Mouse (Mus musculus): ENCODE results near the gene Zfp668. TPM values are rescaled to one million over a fixed set of nuclear protein-coding genes. Genes with fewer than 3 reads are reported as not detected.

The Zfp668 gene
- polyA plus RNA-seq, 1 experiment: 13.5 TPM

GRCm38 (mm10) chr7:127835550-127835949, 41.1 kb downstream of the Zfp668 start:
- TF ChIP-seq POLR2A (IDR thresholded peaks at IDR 0.05; ENCODE audit: extremely low read depth, insufficient read depth, low read length) (no peak), CTCF (IDR thresholded peaks at IDR 0.05; ENCODE audit: extremely low read depth, insufficient read depth, low read length) (no peak)
- no peak overlapping the region for H3K4me3 ChIP-seq (ENCODE audit: insufficient read depth, low read length)
- no peak overlapping the region for H3K27ac ChIP-seq (ENCODE audit: insufficient read depth, low read length)
- H3K4me1 ChIP-seq (ENCODE audit: control insufficient read depth, insufficient read depth, low read length): no peaks in the 10 kb centered on the region

- H3K4me3 ChIP-seq (ENCODE audit: insufficient read depth, low read length): peak within 1 kb of the TSS; percentile 96
- no peaks in the 10 kb centered on the region for H3K4me1 ChIP-seq (ENCODE audit: control insufficient read depth, insufficient read depth, low read length)
- H3K27ac ChIP-seq (ENCODE audit: insufficient read depth, low read length): peak within 1 kb of the TSS; percentile 79
- TF ChIP-seq CTCF (IDR thresholded peaks at IDR 0.05; ENCODE audit: extremely low read depth, insufficient read depth, low read length): no peak
- TF ChIP-seq POLR2A (IDR thresholded peaks at IDR 0.05; ENCODE audit: extremely low read depth, insufficient read depth, low read length): peak; percentile 33; the same call in 1 of the 2 replicates
Observed at GRCm38 (mm10) chr7:127824176-127824871, 52.3 kb downstream of the Zfp668 start, which contains the start of the genes Stx4a and Stx1b. Gene Stx4a, plus strand, starts transcription at chr7:127824294. Gene Stx1b, minus strand, starts transcription at chr7:127824549.

- H3K27ac ChIP-seq (ENCODE audit: insufficient read depth, low read length): peak overlapping the region; percentile 79
- H3K4me3 ChIP-seq (ENCODE audit: insufficient read depth, low read length): peak overlapping the region; percentile 96
- no peak for TF ChIP-seq CTCF (IDR thresholded peaks at IDR 0.05; ENCODE audit: extremely low read depth, insufficient read depth, low read length)
- no peak for TF ChIP-seq POLR2A (IDR thresholded peaks at IDR 0.05; ENCODE audit: extremely low read depth, insufficient read depth, low read length)
- H3K4me1 ChIP-seq (ENCODE audit: control insufficient read depth, insufficient read depth, low read length): no peaks in the 10 kb centered on the region
Observed at GRCm38 (mm10) chr7:127823236-127824171, 53.1 kb downstream of the Zfp668 start.

GRCm38 (mm10) chr7:127822494-127822893, 54.1 kb downstream of the Zfp668 start:
- TF ChIP-seq POLR2A (IDR thresholded peaks at IDR 0.05; ENCODE audit: extremely low read depth, insufficient read depth, low read length) (no peak), CTCF (IDR thresholded peaks at IDR 0.05; ENCODE audit: extremely low read depth, insufficient read depth, low read length) (no peak)
- H3K27ac ChIP-seq (ENCODE audit: insufficient read depth, low read length): no peak overlapping the region
- no peaks in the 10 kb centered on the region for H3K4me1 ChIP-seq (ENCODE audit: control insufficient read depth, insufficient read depth, low read length)
- peak overlapping the region; percentile 96 for H3K4me3 ChIP-seq (ENCODE audit: insufficient read depth, low read length)

- peaks cover 5% of the 10 kb centered on the region; the same call in 1 of the 2 replicates for H3K4me1 ChIP-seq (ENCODE audit: control insufficient read depth, insufficient read depth, low read length)
- H3K4me3 ChIP-seq (ENCODE audit: insufficient read depth, low read length): peak overlapping the region; percentile 12; the same call in 1 of the 2 replicates
- TF ChIP-seq POLR2A (IDR thresholded peaks at IDR 0.05; ENCODE audit: extremely low read depth, insufficient read depth, low read length) (no peak), CTCF (IDR thresholded peaks at IDR 0.05; ENCODE audit: extremely low read depth, insufficient read depth, low read length) (no peak)
- no peak overlapping the region for H3K27ac ChIP-seq (ENCODE audit: insufficient read depth, low read length)
Observed at GRCm38 (mm10) chr7:127820836-127821509, 55.7 kb downstream of the Zfp668 start.

GRCm38 (mm10) chr7:127817776-127818175, 58.9 kb downstream of the Zfp668 start:
- no peak for TF ChIP-seq POLR2A (IDR thresholded peaks at IDR 0.05; ENCODE audit: extremely low read depth, insufficient read depth, low read length)
- no peak for TF ChIP-seq CTCF (IDR thresholded peaks at IDR 0.05; ENCODE audit: extremely low read depth, insufficient read depth, low read length)
- Histone ChIP-seq H3K4me1 (ENCODE audit: control insufficient read depth, insufficient read depth, low read length) (peaks cover 15% of the 10 kb centered on the region), H3K4me3 (ENCODE audit: insufficient read depth, low read length) (no peak overlapping the region), H3K27ac (ENCODE audit: insufficient read depth, low read length) (no peak overlapping the region)

- peak overlapping the region; percentile 45 for H3K27ac ChIP-seq (ENCODE audit: insufficient read depth, low read length)
- H3K4me1 ChIP-seq (ENCODE audit: control insufficient read depth, insufficient read depth, low read length): peaks cover 15% of the 10 kb centered on the region
- TF ChIP-seq POLR2A (IDR thresholded peaks at IDR 0.05; ENCODE audit: extremely low read depth, insufficient read depth, low read length): no peak
- TF ChIP-seq CTCF (IDR thresholded peaks at IDR 0.05; ENCODE audit: extremely low read depth, insufficient read depth, low read length): no peak
- no peak overlapping the region for H3K4me3 ChIP-seq (ENCODE audit: insufficient read depth, low read length)
Observed at GRCm38 (mm10) chr7:127817053-127817452, 59.6 kb downstream of the Zfp668 start.

GRCm38 (mm10) chr7:127815954-127816821, 60.4 kb downstream of the Zfp668 start:
- H3K27ac ChIP-seq (ENCODE audit: insufficient read depth, low read length): peak overlapping the region; percentile 33
- H3K4me1 ChIP-seq (ENCODE audit: control insufficient read depth, insufficient read depth, low read length): peaks cover 15% of the 10 kb centered on the region
- TF ChIP-seq CTCF (IDR thresholded peaks at IDR 0.05; ENCODE audit: extremely low read depth, insufficient read depth, low read length) (no peak), POLR2A (IDR thresholded peaks at IDR 0.05; ENCODE audit: extremely low read depth, insufficient read depth, low read length) (no peak)
- H3K4me3 ChIP-seq (ENCODE audit: insufficient read depth, low read length): no peak overlapping the region

All from cortical plate, adult 2 months (tissue).